Mouse (Mus musculus) bone marrow macrophage, adult 2 months (primary cell): Measurements from ENCODE around the gene Rpusd3.

ENCODE experiments used
- CTCF ChIP-seq: IDR thresholded peaks from 2 replicates; pipeline ENCODE4 v1.5.1; 2012; ENCODE audit warnings: low read depth, mild to moderate bottlenecking, low read length, moderate library complexity
- POLR2A ChIP-seq: IDR thresholded peaks from 2 replicates; pipeline ENCODE4 v1.6.1; 2012; ENCODE audit warnings: mild to moderate bottlenecking, low read depth, low read length, borderline replicate concordance

DNA sequence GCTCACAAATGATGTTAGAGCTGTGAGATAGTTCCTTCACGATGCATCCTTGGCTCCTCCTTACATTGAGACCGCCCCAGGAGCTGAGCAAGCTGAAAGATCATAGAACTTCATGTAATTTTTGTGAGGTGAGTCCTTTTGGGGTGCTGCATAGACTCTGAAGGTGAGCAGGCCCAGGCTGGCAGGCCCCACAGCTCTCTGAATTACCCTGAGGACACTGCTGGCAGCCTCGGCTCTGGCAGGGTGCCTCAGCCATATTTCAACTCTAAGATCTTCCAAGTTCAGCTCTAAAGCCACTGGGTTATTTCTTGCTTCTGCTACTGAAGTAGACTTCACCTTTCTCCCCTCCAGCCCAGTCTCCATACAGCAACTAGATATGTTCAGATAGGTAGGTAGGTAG lies 21.5 kb upstream of the Rpusd3 start:
- no peak for TF ChIP-seq POLR2A
- TF ChIP-seq CTCF: no peak
